Mouse (Mus musculus): Measurements from ENCODE around the gene Kcnj12.

DNA sequence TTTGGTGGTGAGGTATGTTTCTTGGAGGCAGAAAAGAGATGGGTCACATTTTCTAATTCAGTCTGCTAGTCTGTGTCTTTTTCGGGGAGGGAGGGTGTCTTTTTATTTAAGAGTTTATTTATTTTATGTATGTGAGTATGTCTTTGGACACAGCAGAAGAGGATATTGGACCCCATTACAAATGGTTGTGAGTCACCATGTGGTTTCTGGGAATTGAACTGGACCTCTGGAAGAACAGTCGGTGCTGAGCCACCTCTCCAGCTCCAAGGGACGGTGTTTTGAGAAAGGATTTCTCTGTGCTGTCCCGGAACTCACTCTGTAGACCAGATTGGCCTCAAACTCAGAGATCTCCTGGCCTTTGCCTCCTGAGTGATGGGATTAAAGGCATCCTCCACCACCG, 34.5 kb downstream of the Kcnj12 start:
- no peak for TF ChIP-seq CTCF (IDR thresholded peaks at IDR 0.05)
- no peak for TF ChIP-seq EP300 (IDR thresholded peaks at IDR 0.05)
